Mouse (Mus musculus): Measurements from ENCODE around the gene Ablim1.

DNA sequence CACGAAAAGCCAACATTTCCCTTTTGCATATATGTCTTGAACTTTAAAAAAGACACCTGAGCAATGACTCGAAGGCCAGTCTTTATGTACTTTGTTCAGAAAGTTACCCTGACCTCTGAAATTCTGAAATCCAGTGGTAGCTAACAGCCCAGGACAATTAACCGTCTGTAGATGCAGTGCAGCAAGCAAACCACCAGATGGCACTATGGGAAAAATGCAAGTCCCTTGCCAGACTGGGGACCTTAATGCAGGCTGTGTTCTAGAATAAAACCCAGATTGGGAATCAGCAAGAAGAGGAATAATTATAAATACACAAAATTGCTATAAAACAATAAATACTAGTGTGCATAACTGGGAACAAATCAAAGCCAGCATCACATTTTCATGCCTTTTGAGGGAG lies 248.4 kb downstream of the Ablim1 start:
- peak; percentile 95 for TF ChIP-seq CTCF (IDR thresholded peaks at IDR 0.05; ENCODE audit: low read depth)
- no peak for TF ChIP-seq EP300 (optimal IDR thresholded peaks at IDR 0.05)

Data from stomach, postnatal 0 days (tissue).